Mouse (Mus musculus): ENCODE results near the gene Sox13. TPM values are rescaled to one million over a fixed set of nuclear protein-coding genes. Genes with fewer than 3 reads are reported as not detected.

The Sox13 gene
- 0.80 TPM for polyA plus RNA-seq (2012; fragmentation: generic; extraction: Trizol)

GRCm38 (mm10) chr1:133423543-133424480 lies at the start of gene Sox13:
TSS of gene Sox13 (minus strand) at chr1:133424377.
- TF ChIP-seq MAX (IDR thresholded peaks at IDR 0.05; ENCODE audit: low read depth) (no peak), SRF (IDR thresholded peaks at IDR 0.05; ENCODE audit: control insufficient read depth, insufficient read length, low read depth) (peak; percentile 6)
- Histone ChIP-seq H3K79me2 (ENCODE audit: control insufficient read depth, insufficient read depth) (no peaks in the 10 kb centered on the region), H3K27me3 (ENCODE audit: control insufficient read depth, insufficient read depth, insufficient read length) (peaks cover 63% of the 10 kb centered on the region), H3K36me3 (ENCODE audit: control insufficient read depth, insufficient read depth) (no peaks in the 10 kb centered on the region), H3K4me2 (ENCODE audit: low read depth) (peak within 1 kb of the TSS; percentile 56), H3ac (ENCODE audit: control insufficient read depth, insufficient read length) (peak within 1 kb of the TSS; percentile 53), H3K4me3 (no peak within 1 kb of the TSS)

GRCm38 (mm10) chr1:133471556-133471955 lies 47.4 kb upstream of the Sox13 start:
- TF ChIP-seq SRF (IDR thresholded peaks at IDR 0.05; ENCODE audit: control insufficient read depth, insufficient read length, low read depth) (no peak), USF1 (IDR thresholded peaks at IDR 0.05; ENCODE audit: low read depth) (no peak), CEBPB (IDR thresholded peaks at IDR 0.05; ENCODE audit: insufficient read depth, poor library complexity, severe bottlenecking) (no peak), POLR2AphosphoS2 (IDR thresholded peaks at IDR 0.05; ENCODE audit: insufficient read length, low read depth) (no peak), MYOD1 (IDR thresholded peaks at IDR 0.05; ENCODE audit: control insufficient read depth in 1 of 3, insufficient read length in 2 of 3, low read depth in 2 of 3) (no peak), TCF12 (IDR thresholded peaks at IDR 0.05; ENCODE audit: insufficient read depth, poor library complexity, severe bottlenecking) (no peak), MAX (IDR thresholded peaks at IDR 0.05; ENCODE audit: low read depth) (no peak), E2F4 (IDR thresholded peaks at IDR 0.05; ENCODE audit: insufficient read depth) (no peak), REST (IDR thresholded peaks at IDR 0.05; ENCODE audit: insufficient read depth, insufficient read length) (no peak), POLR2A (IDR thresholded peaks at IDR 0.05; ENCODE audit: insufficient read length, low read depth) (no peak), MYOG (IDR thresholded peaks at IDR 0.05; ENCODE audit: control insufficient read depth in 1 of 3, insufficient read depth in 1 of 3, insufficient read length in 2 of 3, low read depth in 2 of 3) (no peak), TCF3 (IDR thresholded peaks at IDR 0.05; ENCODE audit: insufficient read length, low read depth) (no peak)
- H3K27me3 ChIP-seq (ENCODE audit: control insufficient read depth, insufficient read depth, insufficient read length): no peaks in the 10 kb centered on the region
- H3K79me2 ChIP-seq (ENCODE audit: control insufficient read depth, insufficient read depth): no peaks in the 10 kb centered on the region

DNA sequence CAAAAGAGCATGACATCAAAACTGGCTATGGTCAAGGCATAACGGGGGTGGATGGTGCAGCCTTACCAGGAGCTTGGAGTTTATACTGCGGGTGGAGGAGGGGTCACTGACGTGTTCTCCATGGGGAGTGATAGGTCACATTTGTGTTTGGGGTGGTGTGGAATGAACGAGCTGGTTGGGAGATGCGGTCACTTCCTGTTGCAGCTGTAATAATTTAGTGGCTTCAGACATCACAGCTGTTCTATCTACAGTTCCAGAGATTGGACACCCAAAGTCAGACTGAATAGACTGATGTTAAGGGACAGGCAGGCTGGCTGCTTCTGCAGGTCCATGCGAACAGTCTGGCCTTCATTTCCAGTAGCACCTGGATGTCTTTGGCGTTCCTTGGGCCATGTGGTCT lies 46.9 kb upstream of the Sox13 start:
- Histone ChIP-seq H3K36me3 (ENCODE audit: control insufficient read depth, insufficient read depth) (no peaks in the 10 kb centered on the region), H3ac (ENCODE audit: control insufficient read depth, insufficient read length) (no peak overlapping the region), H3K4me2 (ENCODE audit: low read depth) (peak overlapping the region; percentile 74), H3K79me2 (ENCODE audit: control insufficient read depth, insufficient read depth) (no peaks in the 10 kb centered on the region), H3K4me3 (peak overlapping the region; percentile 6), H3K27me3 (ENCODE audit: control insufficient read depth, insufficient read depth, insufficient read length) (no peaks in the 10 kb centered on the region)
- no peak for TF ChIP-seq CEBPB (IDR thresholded peaks at IDR 0.05; ENCODE audit: insufficient read depth, poor library complexity, severe bottlenecking)
- no peak for TF ChIP-seq REST (IDR thresholded peaks at IDR 0.05; ENCODE audit: insufficient read depth, insufficient read length)
- no peak for TF ChIP-seq E2F4 (IDR thresholded peaks at IDR 0.05; ENCODE audit: insufficient read depth)
- no peak for TF ChIP-seq USF1 (IDR thresholded peaks at IDR 0.05; ENCODE audit: low read depth)
- peak in 2 of 3 experiments; percentile 51 to 68 for TF ChIP-seq MYOD1 (IDR thresholded peaks at IDR 0.05; ENCODE audit: control insufficient read depth in 1 of 3, insufficient read length in 2 of 3, low read depth in 2 of 3)
- TF ChIP-seq TCF3 (IDR thresholded peaks at IDR 0.05; ENCODE audit: insufficient read length, low read depth): no peak
- TF ChIP-seq SRF (IDR thresholded peaks at IDR 0.05; ENCODE audit: control insufficient read depth, insufficient read length, low read depth): peak; percentile 24
- TF ChIP-seq MAX (IDR thresholded peaks at IDR 0.05; ENCODE audit: low read depth): no peak
- peak; percentile 67 for TF ChIP-seq POLR2A (IDR thresholded peaks at IDR 0.05; ENCODE audit: insufficient read length, low read depth)
- peak; percentile 42 for TF ChIP-seq POLR2AphosphoS2 (IDR thresholded peaks at IDR 0.05; ENCODE audit: insufficient read length, low read depth)
- TF ChIP-seq TCF12 (IDR thresholded peaks at IDR 0.05; ENCODE audit: insufficient read depth, poor library complexity, severe bottlenecking): no peak
- TF ChIP-seq MYOG (IDR thresholded peaks at IDR 0.05; ENCODE audit: control insufficient read depth in 1 of 3, insufficient read depth in 1 of 3, insufficient read length in 2 of 3, low read depth in 2 of 3): no peak

More at GRCm38 (mm10) chr1:133471556-133471955, 47.4 kb upstream of the Sox13 start:
- peak overlapping the region; percentile 74 for H3K4me2 ChIP-seq (ENCODE audit: low read depth)
- H3ac ChIP-seq (ENCODE audit: control insufficient read depth, insufficient read length): no peak overlapping the region
- no peaks in the 10 kb centered on the region for H3K36me3 ChIP-seq (ENCODE audit: control insufficient read depth, insufficient read depth)
- H3K4me3 ChIP-seq: no peak overlapping the region

GRCm38 (mm10) chr1:133470242-133471025 lies 46.3 kb upstream of the Sox13 start:
- no peaks in the 10 kb centered on the region for H3K79me2 ChIP-seq (ENCODE audit: control insufficient read depth, insufficient read depth)
- TF ChIP-seq REST (IDR thresholded peaks at IDR 0.05; ENCODE audit: insufficient read depth, insufficient read length) (no peak), USF1 (IDR thresholded peaks at IDR 0.05; ENCODE audit: low read depth) (no peak), MAX (IDR thresholded peaks at IDR 0.05; ENCODE audit: low read depth) (no peak), SRF (IDR thresholded peaks at IDR 0.05; ENCODE audit: control insufficient read depth, insufficient read length, low read depth) (no peak), TCF12 (IDR thresholded peaks at IDR 0.05; ENCODE audit: insufficient read depth, poor library complexity, severe bottlenecking) (no peak), POLR2AphosphoS2 (IDR thresholded peaks at IDR 0.05; ENCODE audit: insufficient read length, low read depth) (no peak), POLR2A (IDR thresholded peaks at IDR 0.05; ENCODE audit: insufficient read length, low read depth) (no peak)
- no peaks in the 10 kb centered on the region for H3K36me3 ChIP-seq (ENCODE audit: control insufficient read depth, insufficient read depth)

More at GRCm38 (mm10) chr1:133470242-133471025, 46.3 kb upstream of the Sox13 start:
- Histone ChIP-seq H3K4me2 (ENCODE audit: low read depth) (peak overlapping the region; percentile 74), H3K27me3 (ENCODE audit: control insufficient read depth, insufficient read depth, insufficient read length) (no peaks in the 10 kb centered on the region), H3K4me3 (peak overlapping the region; percentile 6), H3ac (ENCODE audit: control insufficient read depth, insufficient read length) (no peak overlapping the region)
